Mouse (Mus musculus) activated CD4-positive, CD25-positive, alpha-beta regulatory T cell, adult 4 months (primary cell): ENCODE measurements around the gene Lmo2. TPM values are rescaled to one million over a fixed set of nuclear protein-coding genes. Genes with fewer than 3 reads are reported as not detected.
"Not testable (repeated sequence)": the region's sequence is repeated elsewhere in the genome, so short reads cannot be mapped to it uniquely, and the experiment has no call there.

Experiments
- ATAC-seq: one replicate; pipeline ENCODE4 v1.8.0; 2017
- polyA plus RNA-seq, 2 experiments: library from polyadenylated mRNA; unstranded; fragments of 100-300 nt; shearing (Covaris generic); gene quantifications; one replicate each; pipeline ENCODE4 v1.2.1; 2017

The Lmo2 gene
- polyA plus RNA-seq, 2 experiments from 2014 or later = 0.21 to 1.6 TPM

- ATAC-seq = no peak
These were observed 25.4 kb downstream of the Lmo2 start for GRCm38 (mm10) chr2:103983146-103983545.

GRCm38 (mm10) chr2:103987595-103987994 lies 29.8 kb downstream of the Lmo2 start:
- ATAC-seq = not testable (repeated sequence)

- ATAC-seq = no peak
These were observed 31.9 kb downstream of the Lmo2 start for GRCm38 (mm10) chr2:103989724-103990123.

- no peak for ATAC-seq
These were observed 33.5 kb downstream of the Lmo2 start for GRCm38 (mm10) chr2:103991303-103991702.

- no peak for ATAC-seq
These were observed 34.4 kb downstream of the Lmo2 start for GRCm38 (mm10) chr2:103992162-103992561.

- no peak for ATAC-seq
These were observed 35.0 kb downstream of the Lmo2 start for GRCm38 (mm10) chr2:103992618-103993332.

GRCm38 (mm10) chr2:104001076-104001475 lies 43.3 kb downstream of the Lmo2 start:
- ATAC-seq = no peak

GRCm38 (mm10) chr2:104001861-104002260 lies 44.1 kb downstream of the Lmo2 start:
- no peak for ATAC-seq

GRCm38 (mm10) chr2:104002711-104003413 lies 45.1 kb downstream of the Lmo2 start:
- ATAC-seq = no peak

GRCm38 (mm10) chr2:104007793-104008519 lies 50.2 kb downstream of the Lmo2 start:
- ATAC-seq = no peak

- not testable (repeated sequence) for ATAC-seq
These were observed 51.1 kb downstream of the Lmo2 start for GRCm38 (mm10) chr2:104008853-104009252.

- ATAC-seq = no peak
These were observed 65.3 kb downstream of the Lmo2 start for GRCm38 (mm10) chr2:104023096-104023495.

- no peak for ATAC-seq
These were observed 66.9 kb downstream of the Lmo2 start for GRCm38 (mm10) chr2:104024656-104025055.

GRCm38 (mm10) chr2:104027458-104028138 lies 69.8 kb downstream of the Lmo2 start, which contains the start of gene Fbxo3:
Gene Fbxo3 (plus strand): TSS chr2:104027721.
- peak; percentile 71 for ATAC-seq

- ATAC-seq = peak; percentile 47
These were observed 70.4 kb downstream of the Lmo2 start, which contains the start of gene 4931422A03Rik for GRCm38 (mm10) chr2:104028139-104028723. Gene 4931422A03Rik (minus strand): TSS chr2:104028361.

- ATAC-seq = no peak
These were observed 71.3 kb downstream of the Lmo2 start for GRCm38 (mm10) chr2:104029074-104029473.

- ATAC-seq = no peak
These were observed 72.6 kb downstream of the Lmo2 start for GRCm38 (mm10) chr2:104030381-104030780.

Other genes with a start within 250 kb of the Lmo2 start
- gene Nat10, start 196.7 kb upstream of the Lmo2 start, polyA plus RNA-seq = 10 to 100 TPM; 26.3 to 28.3 TPM
- gene Caprin1, start 160.3 kb upstream of the Lmo2 start, polyA plus RNA-seq = 100 to 1,000 TPM; 110 to 112 TPM
- 10 to 100 TPM; 44.4 to 46.3 TPM for gene Fbxo3, start 69.7 kb downstream of the Lmo2 start, polyA plus RNA-seq
- under 1 TPM in 1 of 2 experiments, not detected in 1; 0.59 TPM for gene 4931422A03Rik, start 70.4 kb downstream of the Lmo2 start, polyA plus RNA-seq
- not detected for gene Gm10912, start 107.8 kb downstream of the Lmo2 start, polyA plus RNA-seq
- not detected for gene Gm10799, start 110.6 kb downstream of the Lmo2 start, polyA plus RNA-seq
- gene Cd59b, start 111.9 kb downstream of the Lmo2 start, polyA plus RNA-seq = not detected
- under 1 TPM in 1 of 2 experiments, not detected in 1; 0.20 TPM for gene Cd59a, start 137.8 kb downstream of the Lmo2 start, polyA plus RNA-seq
- not detected for gene A930018P22Rik, start 164.8 kb downstream of the Lmo2 start, polyA plus RNA-seq